Mouse (Mus musculus) hindbrain, embryonic 14.5 days (tissue): ENCODE data around the gene Lhx8. TPM values are rescaled to one million over a fixed set of nuclear protein-coding genes. Genes with fewer than 3 reads are reported as not detected.

Experiments
- ATAC-seq: fragments of 200-750 bp; cut with Nextera tagmentation; 2 replicates; pipeline ENCODE4 v1.8.0; 2017; ENCODE audit warnings: moderate number of reproducible peaks, mild to moderate bottlenecking, moderate TSS enrichment, moderate library complexity; ENCODE audit not compliant: low FRiP score
- DNase-seq: peaks from one replicate; pipeline ENCODE4 v3.0.0-alpha.2; 2015; ENCODE audit warnings: low spot score
- H3K27ac ChIP-seq: fragments of 300-500 bp; sonication (generic); 2 replicates; pipeline ENCODE4 v1.5.1; 2014; ENCODE audit warnings: mild to moderate bottlenecking, moderate library complexity
- H3K27me3 ChIP-seq: fragments of 300-500 bp; sonication (generic); 2 replicates; pipeline ENCODE4 v1.6.1; 2014; ENCODE audit warnings: mild to moderate bottlenecking, low read length, mixed read lengths; ENCODE audit not compliant: control insufficient read depth, insufficient read depth
- H3K36me3 ChIP-seq: fragments of 300-500 bp; sonication (generic); replicated peaks from 2 replicates; pipeline ENCODE4 v1.6.1; 2014; ENCODE audit not compliant: control insufficient read depth, insufficient read depth
- H3K4me1 ChIP-seq: fragments of 300-500 bp; sonication (generic); replicated peaks from 2 replicates; pipeline ENCODE4 v1.6.1; 2014; ENCODE audit warnings: antibody characterized with exemption, low read length, mixed read lengths; ENCODE audit not compliant: control insufficient read depth, insufficient read depth
- H3K4me2 ChIP-seq: fragments of 300-500 bp; sonication (generic); replicated peaks from 2 replicates; pipeline ENCODE4 v1.6.1; 2014; ENCODE audit warnings: mild to moderate bottlenecking, moderate library complexity
- H3K4me3 ChIP-seq: fragments of 300-500 bp; sonication (generic); replicated peaks from 2 replicates; pipeline ENCODE4 v1.5.1; 2014; ENCODE audit warnings: mild to moderate bottlenecking, low read length
- H3K9ac ChIP-seq: fragments of 300-500 bp; sonication (generic); 2 replicates; pipeline ENCODE4 v1.6.1; 2014
- H3K9me3 ChIP-seq: fragments of 300-500 bp; sonication (generic); 2 replicates; pipeline ENCODE4 v1.6.1; 2016; ENCODE audit warnings: low read length; ENCODE audit not compliant: control insufficient read depth
- WGBS: fragments of 180-500 bp; shearing (Covaris S2); extraction: QIAGEN DNeasy Blood & Tissue Kit; methylation state at CpG from one replicate; pipeline ENCODE4 v1.1.7; 2014; 5-methylcytosine and 5-hydroxymethylcytosine counted together
- polyA plus RNA-seq: library from polyadenylated mRNA; unstranded; fragments of >200 nt; fragmentation: Nextera tagmentation; extraction: Ambion mirVana; gene quantifications from 2 replicates; pipeline ENCODE4 v1.2.1, GENCODE M21; 2014

The Lhx8 gene
- polyA plus RNA-seq, 1 experiment from 2014 or later: not detected

GRCm38 (mm10) chr3:154334806-154335205, 4.3 kb upstream of the Lhx8 start:
- Histone ChIP-seq H3K4me1 (0 out of 2 replicates have a peak, but pooled peaks cover under 1% of the 10 kb centered on the region), H3K9ac (no peak overlapping the region), H3K4me3 (no peak overlapping the region), H3K27ac (no peak overlapping the region), H3K27me3 (peaks cover 66% of the 10 kb centered on the region), H3K36me3 (no peaks in the 10 kb centered on the region), H3K4me2 (no peak overlapping the region), H3K9me3 (no peaks in the 10 kb centered on the region)
- WGBS: 5% methylated on average over 10 of the region's 10 CpGs
- DNase-seq: no peak
- ATAC-seq: no peak

DNA sequence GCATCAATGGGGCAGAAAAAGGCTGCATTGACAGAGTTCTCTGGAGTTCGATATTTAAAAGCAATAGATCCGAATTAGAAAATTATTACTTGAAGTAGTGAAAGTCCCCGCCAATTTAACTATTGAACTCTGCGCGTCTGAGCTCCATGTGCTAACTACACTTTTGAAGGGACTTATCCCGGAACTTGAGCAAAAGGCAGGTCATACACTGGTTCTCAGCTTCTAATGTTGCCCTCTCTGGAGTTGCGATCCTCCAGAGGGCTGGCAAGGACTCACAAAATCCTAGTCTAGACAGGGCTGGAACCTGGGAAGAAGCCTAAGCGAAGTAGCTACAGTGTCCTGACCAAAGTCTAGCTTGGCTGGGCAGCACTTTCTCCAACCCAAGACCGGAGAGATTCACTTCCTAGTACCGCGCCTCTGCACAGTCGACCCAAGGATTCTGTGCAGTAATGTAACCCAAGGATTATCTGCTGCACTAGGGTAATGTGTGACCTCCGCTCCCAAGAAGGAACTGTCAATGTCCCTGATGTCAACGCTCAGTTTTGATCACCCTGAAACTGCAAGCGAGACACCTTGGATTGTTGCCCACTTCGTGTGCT, 3.0 kb upstream of the Lhx8 start:
- DNase-seq (no peak), ATAC-seq (no peak)
- no peaks in the 10 kb centered on the region for H3K9me3 ChIP-seq
- peaks cover 68% of the 10 kb centered on the region for H3K27me3 ChIP-seq
- 2% methylated on average over 16 of the region's 16 CpGs for WGBS
- H3K9ac ChIP-seq: no peak overlapping the region
- no peak overlapping the region for H3K4me3 ChIP-seq
- no peaks in the 10 kb centered on the region for H3K36me3 ChIP-seq
- H3K4me1 ChIP-seq: peaks cover 3% of the 10 kb centered on the region; the same call in 1 of the 2 replicates
- H3K4me2 ChIP-seq: no peak overlapping the region
- H3K27ac ChIP-seq: no peak overlapping the region

- Histone ChIP-seq H3K9ac (no peak overlapping the region), H3K9me3 (no peaks in the 10 kb centered on the region)
- DNase-seq: no peak
Measured at GRCm38 (mm10) chr3:154332941-154333340, 2.5 kb upstream of the Lhx8 start.

DNA sequence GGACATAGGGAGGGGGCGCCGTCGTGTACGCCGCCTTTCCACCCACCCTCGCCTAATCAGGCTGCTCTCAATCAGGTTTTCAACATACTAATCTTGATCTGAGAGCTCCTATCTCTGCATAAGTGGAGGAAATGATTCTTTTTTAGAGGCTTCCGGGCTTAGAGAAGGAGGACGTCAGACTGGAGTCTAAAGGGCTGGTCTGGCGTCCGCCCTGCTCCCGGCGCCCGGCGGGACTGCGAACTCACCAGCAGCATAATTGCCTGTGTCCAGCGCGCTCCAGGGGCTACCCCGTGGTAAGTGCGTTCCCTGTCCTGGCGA, 1.7 kb upstream of the Lhx8 start:
- WGBS: under 1% methylated on average over 20 of the region's 20 CpGs
- peaks cover 71% of the 10 kb centered on the region for H3K27me3 ChIP-seq
- H3K9ac ChIP-seq: no peak overlapping the region
- H3K9me3 ChIP-seq: no peaks in the 10 kb centered on the region
- no peaks in the 10 kb centered on the region for H3K36me3 ChIP-seq
- H3K4me1 ChIP-seq: peaks cover 8% of the 10 kb centered on the region; the same call in 1 of the 2 replicates
- H3K4me3 ChIP-seq: no peak overlapping the region
- H3K4me2 ChIP-seq: 0 out of 2 replicates have a peak overlapping the region, but pooled peaks have one; percentile 3
- no peak overlapping the region for H3K27ac ChIP-seq
- ATAC-seq: no peak
- peak; percentile 50 for DNase-seq

More at GRCm38 (mm10) chr3:154332941-154333340, 2.5 kb upstream of the Lhx8 start:
- Histone ChIP-seq H3K27me3 (peaks cover 71% of the 10 kb centered on the region), H3K27ac (no peak overlapping the region), H3K4me2 (no peak overlapping the region), H3K4me1 (peaks cover 8% of the 10 kb centered on the region; the same call in 1 of the 2 replicates), H3K36me3 (no peaks in the 10 kb centered on the region), H3K4me3 (no peak overlapping the region)
- no peak for ATAC-seq
- 1% methylated on average over 15 of the region's 15 CpGs for WGBS

- Histone ChIP-seq H3K9me3 (no peaks in the 10 kb centered on the region), H3K27me3 (peaks cover 72% of the 10 kb centered on the region), H3K9ac (no peak overlapping the region), H3K27ac (no peak overlapping the region), H3K4me1 (peaks cover 8% of the 10 kb centered on the region; the same call in 1 of the 2 replicates), H3K36me3 (no peaks in the 10 kb centered on the region), H3K4me2 (0 out of 2 replicates have a peak overlapping the region, but pooled peaks have one; percentile 3), H3K4me3 (no peak overlapping the region)
- DNase-seq (no peak), ATAC-seq (no peak)
- WGBS: 1% methylated on average over 21 of the region's 21 CpGs
Measured at GRCm38 (mm10) chr3:154331506-154332212, 1.2 kb upstream of the Lhx8 start.

DNA sequence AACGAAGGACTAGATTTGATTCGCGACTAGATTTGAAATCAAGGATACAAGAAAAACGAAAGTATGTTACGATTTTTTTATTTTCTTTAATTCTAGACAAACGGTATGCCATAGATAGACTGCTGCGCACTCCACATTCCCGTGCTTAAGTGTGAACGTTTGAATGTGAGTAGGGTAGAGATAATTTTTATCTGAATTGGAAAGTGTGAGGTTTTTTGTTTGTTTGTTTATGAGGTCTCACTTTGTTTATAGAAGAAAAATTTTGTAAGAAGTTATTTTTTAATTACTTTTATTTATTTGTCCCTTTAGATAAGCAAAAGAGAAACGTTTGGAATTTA, 513 bp upstream of the Lhx8 start:
- 1% methylated on average over 10 of the region's 10 CpGs for WGBS
- no peak overlapping the region for H3K9ac ChIP-seq

GRCm38 (mm10) chr3:154329323-154330180, 907 bp downstream of the Lhx8 start:
- Histone ChIP-seq H3K36me3 (no peaks in the 10 kb centered on the region), H3K4me1 (peaks cover 8% of the 10 kb centered on the region; the same call in 1 of the 2 replicates), H3K4me2 (0 out of 2 replicates have a peak overlapping the region, but pooled peaks have one; percentile 17), H3K27me3 (peaks cover 73% of the 10 kb centered on the region), H3K9ac (no peak overlapping the region), H3K4me3 (no peak overlapping the region; the same call in 1 of the 2 replicates), H3K27ac (no peak overlapping the region), H3K9me3 (no peaks in the 10 kb centered on the region)
- ATAC-seq: no peak
- under 1% methylated on average over 54 of the region's 54 CpGs for WGBS
- DNase-seq: no peak

More for the DNA sequence above, 513 bp upstream of the Lhx8 start:
- Histone ChIP-seq H3K27me3 (peaks cover 73% of the 10 kb centered on the region), H3K4me1 (peaks cover 8% of the 10 kb centered on the region; the same call in 1 of the 2 replicates), H3K4me3 (no peak overlapping the region), H3K9me3 (no peaks in the 10 kb centered on the region), H3K4me2 (no peak overlapping the region), H3K36me3 (no peaks in the 10 kb centered on the region), H3K27ac (no peak overlapping the region)
- ATAC-seq: no peak
- no peak for DNase-seq

- Histone ChIP-seq H3K4me2 (peak overlapping the region; percentile 70), H3K27ac (no peak overlapping the region), H3K27me3 (peaks cover 73% of the 10 kb centered on the region), H3K4me3 (peak overlapping the region; percentile 31), H3K9ac (no peak overlapping the region), H3K9me3 (no peaks in the 10 kb centered on the region), H3K4me1 (peaks cover 8% of the 10 kb centered on the region; the same call in 1 of the 2 replicates), H3K36me3 (no peaks in the 10 kb centered on the region)
- no peak for ATAC-seq
- under 1% methylated on average over 22 of the region's 22 CpGs for WGBS
- DNase-seq: peak; percentile 56
Measured at GRCm38 (mm10) chr3:154328721-154329322, 1.6 kb downstream of the Lhx8 start.
